8 mouse cellular contexts compared by ENCODE assay signal in genomic region chr5:103778314-103779117, GRCm38 (mm10).
A peak's percentile ranks its signal among the peaks of the same experiment; 100 is the strongest.
DNase-seq lines count a peak whose midpoint lies in the region; ATAC-seq and TF ChIP-seq lines count a peak whose summit lies in the region.

No protein-coding gene starts in this region.

- H3K9me3 ChIP-seq in forebrain, embryonic 11.5 days (ENCODE audit: control insufficient read depth, low read length) = no peaks in the 10 kb centered on the region
- H3K9me3 ChIP-seq in intestine, embryonic 16.5 days (ENCODE audit: control insufficient read depth, low read length) = no peaks in the 10 kb centered on the region
- no peaks in the 10 kb centered on the region for H3K9me3 ChIP-seq in liver, embryonic 11.5 days (ENCODE audit: control insufficient read depth, low read length)
- no peaks in the 10 kb centered on the region for H3K9me3 ChIP-seq in midbrain, embryonic 16.5 days (replicated peaks; ENCODE audit: control insufficient read depth, low read length, poor library complexity, severe bottlenecking)

- no peaks in the 10 kb centered on the region for H3K36me3 ChIP-seq in forebrain, embryonic 11.5 days (ENCODE audit: control insufficient read depth, insufficient read depth, low read length)
- no peaks in the 10 kb centered on the region for H3K36me3 ChIP-seq in intestine, embryonic 16.5 days (ENCODE audit: control insufficient read depth, insufficient read depth, low read length)
- H3K36me3 ChIP-seq in liver, embryonic 11.5 days (ENCODE audit: control insufficient read depth, insufficient read depth, low read length) = peaks cover under 1% of the 10 kb centered on the region; the same call in 1 of the 2 replicates
- H3K36me3 ChIP-seq in midbrain, embryonic 16.5 days (ENCODE audit: control insufficient read depth, insufficient read depth, low read length) = no peaks in the 10 kb centered on the region

- 20% methylated on average over 17 of the region's 17 CpGs for WGBS in cerebellum, adult 2 months
- under 1% methylated on average over 17 of the region's 17 CpGs for WGBS in forebrain, embryonic 11.5 days
- WGBS in intestine, embryonic 16.5 days = 13% methylated on average over 17 of the region's 17 CpGs
- WGBS in liver, embryonic 11.5 days = 10% methylated on average over 17 of the region's 17 CpGs
- WGBS in midbrain, embryonic 16.5 days = 3% methylated on average over 17 of the region's 17 CpGs

- ATAC-seq in forebrain, embryonic 11.5 days (replicated peaks; ENCODE audit: low FRiP score) = peak; percentile 90
- peak; percentile 59 for ATAC-seq in intestine, embryonic 16.5 days
- ATAC-seq in liver, embryonic 11.5 days (replicated peaks; ENCODE audit: low FRiP score) = peak; percentile 32; the same call in 1 of the 2 replicates
- ATAC-seq in midbrain, embryonic 16.5 days = peak; percentile 84

- no peak overlapping the region for H3K27ac ChIP-seq in cerebellum, adult 2 months (ENCODE audit: insufficient read depth, low read length)
- H3K27ac ChIP-seq in forebrain, embryonic 11.5 days (ENCODE audit: low read depth, low read length) = peak overlapping the region; percentile 89
- H3K27ac ChIP-seq in intestine, embryonic 16.5 days (ENCODE audit: low read length) = peak overlapping the region; percentile 58
- H3K27ac ChIP-seq in liver, embryonic 11.5 days (ENCODE audit: low read depth, low read length) = no peak overlapping the region
- H3K27ac ChIP-seq in midbrain, embryonic 16.5 days (ENCODE audit: low read length) = peak overlapping the region; percentile 2

- peak in 1 of 2 experiments; percentile 36 for DNase-seq in cerebellum, adult 2 months
- DNase-seq in cerebellum, postnatal 36 days = no peak
- peak; percentile 72 for DNase-seq in ZHBTc4 (ENCODE audit: low read depth, low spot score)
- peak; percentile 88 for DNase-seq in forebrain, embryonic 11.5 days (ENCODE audit: low spot score)
- no peak for DNase-seq in liver, embryonic 11.5 days (ENCODE audit: low spot score)
- no peak for DNase-seq in B cell, adult 2 months

- no peaks in the 10 kb centered on the region for H3K27me3 ChIP-seq in cerebellum, adult 2 months (ENCODE audit: control insufficient read depth, insufficient read depth, low read length)
- H3K27me3 ChIP-seq in forebrain, embryonic 11.5 days (ENCODE audit: control insufficient read depth, insufficient read depth, low read length) = no peaks in the 10 kb centered on the region
- H3K27me3 ChIP-seq in intestine, embryonic 16.5 days (replicated peaks; ENCODE audit: control insufficient read depth, insufficient read depth, low read length) = no peaks in the 10 kb centered on the region
- no peaks in the 10 kb centered on the region for H3K27me3 ChIP-seq in liver, embryonic 11.5 days (replicated peaks; ENCODE audit: control insufficient read depth, insufficient read depth, low read length)
- H3K27me3 ChIP-seq in midbrain, embryonic 16.5 days (ENCODE audit: control insufficient read depth, insufficient read depth, low read depth, low read length) = no peaks in the 10 kb centered on the region

- no peak for TF ChIP-seq POLR2A in cerebellum, adult 2 months (IDR thresholded peaks at IDR 0.05; ENCODE audit: borderline replicate concordance, insufficient read depth, low read length)

- H3K4me2 ChIP-seq in forebrain, embryonic 11.5 days (ENCODE audit: low read depth, low read length, severe bottlenecking) = peak overlapping the region; percentile 58
- peak overlapping the region; percentile 44 for H3K4me2 ChIP-seq in intestine, embryonic 16.5 days (ENCODE audit: low read depth, low read length)
- peak overlapping the region; percentile 60 for H3K4me2 ChIP-seq in liver, embryonic 11.5 days
- peak overlapping the region; percentile 62 for H3K4me2 ChIP-seq in midbrain, embryonic 16.5 days (ENCODE audit: low read length)

- H3K9ac ChIP-seq in forebrain, embryonic 11.5 days (ENCODE audit: low read length) = peak overlapping the region; percentile 37
- peak overlapping the region; percentile 44 for H3K9ac ChIP-seq in intestine, embryonic 16.5 days (ENCODE audit: low read depth, low read length)
- no peak overlapping the region for H3K9ac ChIP-seq in liver, embryonic 11.5 days (ENCODE audit: low read depth, low read length)
- H3K9ac ChIP-seq in midbrain, embryonic 16.5 days (ENCODE audit: low read depth, low read length) = peak overlapping the region; percentile 37; the same call in 1 of the 2 replicates

- H3K4me3 ChIP-seq in cerebellum, adult 2 months (replicated peaks; ENCODE audit: insufficient read depth, low read depth, low read length) = peak overlapping the region; percentile 42
- peak overlapping the region; percentile 18 for H3K4me3 ChIP-seq in forebrain, embryonic 11.5 days (ENCODE audit: low read depth, low read length)
- peak overlapping the region; percentile 32 for H3K4me3 ChIP-seq in intestine, embryonic 16.5 days (ENCODE audit: low read length)
- peak overlapping the region; percentile 33; the same call in 1 of the 2 replicates for H3K4me3 ChIP-seq in liver, embryonic 11.5 days (ENCODE audit: low read depth, low read length)
- peak overlapping the region; percentile 28 for H3K4me3 ChIP-seq in midbrain, embryonic 16.5 days (ENCODE audit: low read depth, low read length)

- TF ChIP-seq CTCF in cerebellum, adult 2 months (IDR thresholded peaks at IDR 0.05; ENCODE audit: borderline replicate concordance, insufficient read depth, low read depth, low read length) = no peak

- H3K4me1 ChIP-seq in cerebellum, adult 2 months (ENCODE audit: control insufficient read depth, insufficient read depth, low read length) = peaks cover 6% of the 10 kb centered on the region; the same call in 1 of the 2 replicates
- H3K4me1 ChIP-seq in forebrain, embryonic 11.5 days (replicated peaks; ENCODE audit: control insufficient read depth, insufficient read depth, low read length) = peaks cover 34% of the 10 kb centered on the region
- H3K4me1 ChIP-seq in intestine, embryonic 16.5 days (ENCODE audit: control insufficient read depth, insufficient read depth, low read length) = peaks cover 30% of the 10 kb centered on the region
- H3K4me1 ChIP-seq in liver, embryonic 11.5 days (replicated peaks; ENCODE audit: control insufficient read depth, insufficient read depth, low read length) = peaks cover 70% of the 10 kb centered on the region
- peaks cover 26% of the 10 kb centered on the region for H3K4me1 ChIP-seq in midbrain, embryonic 16.5 days (ENCODE audit: control insufficient read depth, insufficient read depth, low read length)

Comparison
In these comparisons a context has a peak if more than half of its experiments do, and no peak if none do; other contexts are left out.
1. DNase-seq: peak in ZHBTc4 (single experiment) and forebrain, embryonic 11.5 days (single experiment); none in cerebellum, postnatal 36 days (0 of 2), liver, embryonic 11.5 days (single experiment) and B cell, adult 2 months (0 of 2).
2. H3K27ac ChIP-seq: peak in forebrain, embryonic 11.5 days (single experiment), intestine, embryonic 16.5 days (single experiment) and midbrain, embryonic 16.5 days (single experiment); none in cerebellum, adult 2 months (single experiment) and liver, embryonic 11.5 days (single experiment).
3. ATAC-seq: peak in every context shown above with its lines; median percentile 90 in forebrain, embryonic 11.5 days; 84 in midbrain, embryonic 16.5 days; 59 in intestine, embryonic 16.5 days; 32 in liver, embryonic 11.5 days.
4. Peak in every context shown above with its lines, with median percentiles within 50 percentile points of each other: H3K4me3 ChIP-seq and H3K4me2 ChIP-seq.